Mouse (Mus musculus) heart, adult 2 months (tissue): ENCODE data around the gene Prickle2. TPM values are rescaled to one million over a fixed set of nuclear protein-coding genes. Genes with fewer than 3 reads are reported as not detected.

ENCODE experiments used
- DNase-seq, 2 experiments: peaks; one replicate each; pipeline ENCODE4 v3.0.0; 2021
- H3K27ac ChIP-seq: fragments of 200-600 bp; 2 replicates; pipeline ENCODE4 v1.8.1; 2022
- H3K27me3 ChIP-seq: fragments of 200-500 bp; 2 replicates; pipeline ENCODE4 v1.6.1; 2012; ENCODE audit warnings: mild to moderate bottlenecking, low read length, inconsistent platforms, mixed read lengths; ENCODE audit not compliant: control insufficient read depth, insufficient read depth
- H3K36me3 ChIP-seq: fragments of 200-500 bp; 2 replicates; pipeline ENCODE4 v1.6.1; 2012; ENCODE audit warnings: low read length, inconsistent platforms; ENCODE audit not compliant: control insufficient read depth, insufficient read depth
- H3K4me1 ChIP-seq: fragments of 200-500 bp; 2 replicates; pipeline ENCODE4 v1.6.1; 2011; ENCODE audit warnings: low read length; ENCODE audit not compliant: control insufficient read depth, insufficient read depth
- H3K4me3 ChIP-seq: fragments of 200-600 bp; 2 replicates; pipeline ENCODE4 v1.8.1; 2022
- H3K79me2 ChIP-seq: fragments of 200-500 bp; replicated peaks from 2 replicates; pipeline ENCODE4 v1.6.1; 2012; ENCODE audit warnings: mild to moderate bottlenecking, inconsistent platforms, low read length, moderate library complexity, mixed read lengths; ENCODE audit not compliant: control insufficient read depth, insufficient read depth
- H3K9ac ChIP-seq: fragments of 200-500 bp; 2 replicates; pipeline ENCODE4 v1.6.1; 2012; ENCODE audit warnings: low read depth, mild to moderate bottlenecking, control low read depth, inconsistent platforms, low read length, mixed read lengths
- CTCF ChIP-seq: fragments of 200-600 bp; IDR thresholded peaks from 2 replicates; pipeline ENCODE4 v1.8.1; 2022; ENCODE audit warnings: antibody characterized with exemption, mild to moderate bottlenecking, moderate library complexity
- EP300 ChIP-seq: fragments of 200-500 bp; IDR thresholded peaks from 2 replicates; pipeline ENCODE4 v1.6.1; 2011; ENCODE audit warnings: low read depth, low read length, control low read depth; ENCODE audit not compliant: insufficient read depth
- POLR2A ChIP-seq: fragments of 200-500 bp; IDR thresholded peaks from 2 replicates; pipeline ENCODE4 v1.6.1; 2011; ENCODE audit warnings: mild to moderate bottlenecking, low read depth, low read length, control low read depth; ENCODE audit not compliant: insufficient read depth
- WGBS: fragments of 180-500 bp; shearing (Covaris S2); methylation state at CpG from one replicate; pipeline ENCODE4 v1.1.7; 2018; 5-methylcytosine and 5-hydroxymethylcytosine counted together
- intact Hi-C: fragments of 180-260 bp; cut with DNase I; formaldehyde crosslinking; loops from one replicate; pipeline ENCODE4 v1.15.1; 2025
- polyA plus RNA-seq: library from polyadenylated mRNA; depleted of rRNA; stranded (reverse); fragments of >200 nt; gene quantifications from 2 replicates; pipeline ENCODE4 v1.2.3, GENCODE M21; 2012
- total RNA-seq, 2 experiments: library from RNA; stranded (reverse); gene quantifications; 2 replicates each; pipeline ENCODE4 v1.2.3; 2021

Prickle2 gene
- total and polyA plus RNA-seq, 3 experiments, result 2.3 to 6.1 (median 4.9) TPM

GRCm38 (mm10) chr6:92395556-92395955 is 310.4 kb downstream of the Prickle2 start:
- 70% methylated on average over 4 of the region's 4 CpGs for WGBS
- Histone ChIP-seq H3K9ac (no peak overlapping the region), H3K27me3 (no peaks in the 10 kb centered on the region), H3K36me3 (no peaks in the 10 kb centered on the region), H3K4me3 (no peak overlapping the region), H3K79me2 (no peaks in the 10 kb centered on the region), H3K27ac (no peak overlapping the region), H3K4me1 (no peaks in the 10 kb centered on the region)
- no peak for DNase-seq
- TF ChIP-seq CTCF, result no peak
- no peak for TF ChIP-seq POLR2A
- TF ChIP-seq EP300, result no peak
- intact Hi-C loops, result no loop called here

GRCm38 (mm10) chr6:92395143-92395542 is 310.8 kb downstream of the Prickle2 start:
- no peaks in the 10 kb centered on the region for H3K79me2 ChIP-seq
- H3K27me3 ChIP-seq, result no peaks in the 10 kb centered on the region
- WGBS, result 94% methylated on average over 1 of the region's 1 CpGs
- H3K4me3 ChIP-seq, result no peak overlapping the region
- intact Hi-C loops, result no loop called here
- H3K27ac ChIP-seq, result no peak overlapping the region
- H3K4me1 ChIP-seq, result no peaks in the 10 kb centered on the region
- no peaks in the 10 kb centered on the region for H3K36me3 ChIP-seq
- no peak for DNase-seq
- no peak overlapping the region for H3K9ac ChIP-seq
- TF ChIP-seq POLR2A (no peak), EP300 (no peak), CTCF (no peak)

GRCm38 (mm10) chr6:92394628-92395027 is 311.3 kb downstream of the Prickle2 start:
- H3K4me1 ChIP-seq, result no peaks in the 10 kb centered on the region
- WGBS, result 83% methylated on average over 5 of the region's 5 CpGs
- no peak for DNase-seq
- intact Hi-C loops, result no loop called here
- no peak overlapping the region for H3K9ac ChIP-seq
- no peak for TF ChIP-seq EP300
- no peak for TF ChIP-seq POLR2A
- TF ChIP-seq CTCF, result no peak
- no peaks in the 10 kb centered on the region for H3K79me2 ChIP-seq
- no peaks in the 10 kb centered on the region for H3K27me3 ChIP-seq
- H3K27ac ChIP-seq, result no peak overlapping the region
- H3K36me3 ChIP-seq, result no peaks in the 10 kb centered on the region
- H3K4me3 ChIP-seq, result no peak overlapping the region

- Histone ChIP-seq H3K27ac (no peak overlapping the region), H3K27me3 (no peaks in the 10 kb centered on the region), H3K79me2 (no peaks in the 10 kb centered on the region), H3K4me3 (no peak overlapping the region), H3K4me1 (no peaks in the 10 kb centered on the region), H3K9ac (no peak overlapping the region), H3K36me3 (no peaks in the 10 kb centered on the region)
- TF ChIP-seq POLR2A (no peak), EP300 (no peak), CTCF (no peak)
- intact Hi-C loops, result no loop called here
- WGBS, result 78% methylated on average over 4 of the region's 4 CpGs
- peak in 1 of 2 experiments; percentile 31 for DNase-seq
Observed at GRCm38 (mm10) chr6:92390321-92390720, 315.6 kb downstream of the Prickle2 start.

GRCm38 (mm10) chr6:92388681-92389080 is 317.3 kb downstream of the Prickle2 start:
- Histone ChIP-seq H3K9ac (no peak overlapping the region), H3K4me3 (no peak overlapping the region), H3K27ac (no peak overlapping the region), H3K79me2 (no peaks in the 10 kb centered on the region), H3K4me1 (no peaks in the 10 kb centered on the region), H3K27me3 (no peaks in the 10 kb centered on the region), H3K36me3 (no peaks in the 10 kb centered on the region)
- intact Hi-C loops, result no loop called here
- WGBS, result 46% methylated on average over 5 of the region's 5 CpGs
- no peak for TF ChIP-seq POLR2A
- no peak for TF ChIP-seq CTCF
- TF ChIP-seq EP300, result no peak
- DNase-seq, result no peak

GRCm38 (mm10) chr6:92383196-92383782 is 322.7 kb downstream of the Prickle2 start:
- H3K4me3 ChIP-seq, result no peak overlapping the region
- H3K4me1 ChIP-seq, result no peaks in the 10 kb centered on the region
- H3K27ac ChIP-seq, result no peak overlapping the region
- no peak overlapping the region for H3K9ac ChIP-seq
- no peaks in the 10 kb centered on the region for H3K79me2 ChIP-seq
- no peak for DNase-seq
- 87% methylated on average over 14 of the region's 14 CpGs for WGBS
- no peaks in the 10 kb centered on the region for H3K36me3 ChIP-seq
- TF ChIP-seq CTCF, result no peak
- TF ChIP-seq POLR2A, result no peak
- TF ChIP-seq EP300, result no peak
- no peaks in the 10 kb centered on the region for H3K27me3 ChIP-seq
- intact Hi-C loops, result no loop called here
